Mouse (Mus musculus): ENCODE results near the gene Zfp704.

- TF ChIP-seq CTCF (IDR thresholded peaks at IDR 0.05; ENCODE audit: control insufficient read depth, insufficient read depth, insufficient replicate concordance, low read depth, low read length), result no peak
- TF ChIP-seq POLR2A (IDR thresholded peaks at IDR 0.05; ENCODE audit: control insufficient read depth, low read depth, low read length), result no peak
Measured at GRCm38 (mm10) chr3:9580102-9580501, 29.8 kb downstream of the Zfp704 start.
